Mouse (Mus musculus): ENCODE data around the gene Ptbp3. TPM values are rescaled to one million over a fixed set of nuclear protein-coding genes. Genes with fewer than 3 reads are reported as not detected.

The Ptbp3 gene
- polyA plus RNA-seq, 1 experiment = 10.9 TPM

- Histone ChIP-seq H3K4me3 (ENCODE audit: insufficient read depth, poor library complexity, severe bottlenecking) (no peak overlapping the region), H3K79me3 (ENCODE audit: low read depth) (no peaks in the 10 kb centered on the region), H3ac (ENCODE audit: control insufficient read depth, insufficient read length, low read depth) (no peak overlapping the region), H3K27me3 (ENCODE audit: control insufficient read depth, insufficient read depth, insufficient read length) (peaks cover 19% of the 10 kb centered on the region), H3K79me2 (ENCODE audit: control insufficient read depth, insufficient read depth) (no peaks in the 10 kb centered on the region), H3K36me3 (ENCODE audit: control insufficient read depth, insufficient read depth) (no peaks in the 10 kb centered on the region)
- TF ChIP-seq CEBPB (IDR thresholded peaks at IDR 0.05; ENCODE audit: low read depth) = no peak
- no peak for TF ChIP-seq MYOG (IDR thresholded peaks at IDR 0.05; ENCODE audit: control insufficient read depth, extremely low read depth, insufficient read length)
- no peak for TF ChIP-seq USF1 (IDR thresholded peaks at IDR 0.05; ENCODE audit: low read depth)
- no peak for TF ChIP-seq MAX (IDR thresholded peaks at IDR 0.05)
- no peak for TF ChIP-seq MYOD1 (IDR thresholded peaks at IDR 0.05; ENCODE audit: control insufficient read depth, insufficient read length, low read depth)
- no peak for TF ChIP-seq CTCF (IDR thresholded peaks at IDR 0.05; ENCODE audit: control insufficient read depth, insufficient read depth, insufficient read length)
- no peak for TF ChIP-seq FOSL1 (IDR thresholded peaks at IDR 0.05; ENCODE audit: insufficient read depth, low read length, poor library complexity, severe bottlenecking)
These were observed 107.9 kb downstream of the Ptbp3 start for GRCm38 (mm10) chr4:59441265-59441664.

GRCm38 (mm10) chr4:59439960-59440359 lies 109.2 kb downstream of the Ptbp3 start:
- H3K4me3 ChIP-seq (ENCODE audit: insufficient read depth, poor library complexity, severe bottlenecking) = no peak overlapping the region
- H3K79me2 ChIP-seq (ENCODE audit: control insufficient read depth, insufficient read depth) = no peaks in the 10 kb centered on the region
- TF ChIP-seq FOSL1 (IDR thresholded peaks at IDR 0.05; ENCODE audit: insufficient read depth, low read length, poor library complexity, severe bottlenecking) = no peak
- TF ChIP-seq MYOD1 (IDR thresholded peaks at IDR 0.05; ENCODE audit: control insufficient read depth, insufficient read length, low read depth) = no peak
- no peak for TF ChIP-seq MAX (IDR thresholded peaks at IDR 0.05)
- TF ChIP-seq CTCF (IDR thresholded peaks at IDR 0.05; ENCODE audit: control insufficient read depth, insufficient read depth, insufficient read length) = no peak
- no peak for TF ChIP-seq MYOG (IDR thresholded peaks at IDR 0.05; ENCODE audit: control insufficient read depth, extremely low read depth, insufficient read length)
- no peak for TF ChIP-seq CEBPB (IDR thresholded peaks at IDR 0.05; ENCODE audit: low read depth)
- no peaks in the 10 kb centered on the region for H3K36me3 ChIP-seq (ENCODE audit: control insufficient read depth, insufficient read depth)
- H3ac ChIP-seq (ENCODE audit: control insufficient read depth, insufficient read length, low read depth) = no peak overlapping the region
- peaks cover 22% of the 10 kb centered on the region for H3K27me3 ChIP-seq (ENCODE audit: control insufficient read depth, insufficient read depth, insufficient read length)
- H3K79me3 ChIP-seq (ENCODE audit: low read depth) = no peaks in the 10 kb centered on the region

- H3K4me3 ChIP-seq (ENCODE audit: insufficient read depth, poor library complexity, severe bottlenecking) = no peak overlapping the region
- H3K36me3 ChIP-seq (ENCODE audit: control insufficient read depth, insufficient read depth) = no peaks in the 10 kb centered on the region
- TF ChIP-seq MYOD1 (IDR thresholded peaks at IDR 0.05; ENCODE audit: control insufficient read depth, insufficient read length, low read depth) (no peak), MYOG (IDR thresholded peaks at IDR 0.05; ENCODE audit: control insufficient read depth, extremely low read depth, insufficient read length) (no peak), MAX (IDR thresholded peaks at IDR 0.05) (no peak), CEBPB (IDR thresholded peaks at IDR 0.05; ENCODE audit: low read depth) (no peak), CTCF (IDR thresholded peaks at IDR 0.05; ENCODE audit: control insufficient read depth, insufficient read depth, insufficient read length) (no peak), FOSL1 (IDR thresholded peaks at IDR 0.05; ENCODE audit: insufficient read depth, low read length, poor library complexity, severe bottlenecking) (no peak), USF1 (IDR thresholded peaks at IDR 0.05; ENCODE audit: low read depth) (no peak)
- H3K79me3 ChIP-seq (ENCODE audit: low read depth) = no peaks in the 10 kb centered on the region
- H3ac ChIP-seq (ENCODE audit: control insufficient read depth, insufficient read length, low read depth) = no peak overlapping the region
- no peaks in the 10 kb centered on the region for H3K79me2 ChIP-seq (ENCODE audit: control insufficient read depth, insufficient read depth)
- H3K27me3 ChIP-seq (ENCODE audit: control insufficient read depth, insufficient read depth, insufficient read length) = peaks cover 22% of the 10 kb centered on the region
These were observed 110.1 kb downstream of the Ptbp3 start for GRCm38 (mm10) chr4:59439041-59439440.

- peak within 1 kb of the TSS; percentile 37 for H3ac ChIP-seq (ENCODE audit: control insufficient read depth, insufficient read length, low read depth)
- H3K79me3 ChIP-seq (ENCODE audit: low read depth) = no peaks in the 10 kb centered on the region
- H3K4me3 ChIP-seq (ENCODE audit: insufficient read depth, poor library complexity, severe bottlenecking) = no peak within 1 kb of the TSS
- H3K27me3 ChIP-seq (ENCODE audit: control insufficient read depth, insufficient read depth, insufficient read length) = peaks cover 22% of the 10 kb centered on the region
- TF ChIP-seq MYOD1 (IDR thresholded peaks at IDR 0.05; ENCODE audit: control insufficient read depth, insufficient read length, low read depth) (no peak), FOSL1 (IDR thresholded peaks at IDR 0.05; ENCODE audit: insufficient read depth, low read length, poor library complexity, severe bottlenecking) (no peak), MAX (IDR thresholded peaks at IDR 0.05) (no peak), USF1 (IDR thresholded peaks at IDR 0.05; ENCODE audit: low read depth) (no peak), CEBPB (IDR thresholded peaks at IDR 0.05; ENCODE audit: low read depth) (no peak)
- no peaks in the 10 kb centered on the region for H3K79me2 ChIP-seq (ENCODE audit: control insufficient read depth, insufficient read depth)
- H3K36me3 ChIP-seq (ENCODE audit: control insufficient read depth, insufficient read depth) = no peaks in the 10 kb centered on the region
These were observed 110.9 kb downstream of the Ptbp3 start, which contains the start of gene Susd1 for GRCm38 (mm10) chr4:59437990-59438854. Gene Susd1 (minus strand): TSS chr4:59438633.

- Histone ChIP-seq H3K36me3 (ENCODE audit: control insufficient read depth, insufficient read depth) (no peaks in the 10 kb centered on the region), H3K27me3 (ENCODE audit: control insufficient read depth, insufficient read depth, insufficient read length) (peaks cover 22% of the 10 kb centered on the region), H3ac (ENCODE audit: control insufficient read depth, insufficient read length, low read depth) (no peak overlapping the region), H3K79me2 (ENCODE audit: control insufficient read depth, insufficient read depth) (no peaks in the 10 kb centered on the region), H3K4me3 (ENCODE audit: insufficient read depth, poor library complexity, severe bottlenecking) (no peak overlapping the region), H3K79me3 (ENCODE audit: low read depth) (no peaks in the 10 kb centered on the region)
- TF ChIP-seq USF1 (IDR thresholded peaks at IDR 0.05; ENCODE audit: low read depth) (no peak), CEBPB (IDR thresholded peaks at IDR 0.05; ENCODE audit: low read depth) (no peak), MYOD1 (IDR thresholded peaks at IDR 0.05; ENCODE audit: control insufficient read depth, insufficient read length, low read depth) (no peak), MYOG (IDR thresholded peaks at IDR 0.05; ENCODE audit: control insufficient read depth, extremely low read depth, insufficient read length) (no peak), CTCF (IDR thresholded peaks at IDR 0.05; ENCODE audit: control insufficient read depth, insufficient read depth, insufficient read length) (no peak), MAX (IDR thresholded peaks at IDR 0.05) (no peak), FOSL1 (IDR thresholded peaks at IDR 0.05; ENCODE audit: insufficient read depth, low read length, poor library complexity, severe bottlenecking) (no peak)
These were observed 113.2 kb downstream of the Ptbp3 start for GRCm38 (mm10) chr4:59435951-59436350.
